Mouse (Mus musculus) cerebellum, adult 2 months (tissue): ENCODE measurements around the gene Clec3b. TPM values are rescaled to one million over a fixed set of nuclear protein-coding genes. Genes with fewer than 3 reads are reported as not detected.

Source experiments
- DNase-seq, 2 experiments: peaks; one replicate each; pipeline ENCODE4 v3.0.0; 2021
- H3K27ac ChIP-seq: fragments of 200-500 bp; 2 replicates; pipeline ENCODE4 v1.5.1; 2012; ENCODE audit warnings: low read length, control low read depth, inconsistent platforms; ENCODE audit not compliant: insufficient read depth
- H3K27me3 ChIP-seq: fragments of 200-500 bp; 2 replicates; pipeline ENCODE4 v1.6.1; 2012; ENCODE audit warnings: inconsistent platforms, mild to moderate bottlenecking, low read length, moderate library complexity; ENCODE audit not compliant: control insufficient read depth, insufficient read depth
- H3K4me1 ChIP-seq: fragments of 200-500 bp; 2 replicates; pipeline ENCODE4 v1.6.1; 2011; ENCODE audit warnings: low read length; ENCODE audit not compliant: control insufficient read depth, insufficient read depth
- H3K4me3 ChIP-seq: fragments of 200-500 bp; replicated peaks from 2 replicates; pipeline ENCODE3; 2011; ENCODE audit warnings: mild to moderate bottlenecking, low read depth, low read length, control low read depth; ENCODE audit not compliant: insufficient read depth
- CTCF ChIP-seq: fragments of 200-500 bp; IDR thresholded peaks from 2 replicates; pipeline ENCODE4 v1.5.1; 2011; ENCODE audit warnings: low read depth, mild to moderate bottlenecking, control low read depth, low read length, moderate library complexity, borderline replicate concordance; ENCODE audit not compliant: insufficient read depth
- POLR2A ChIP-seq: fragments of 200-500 bp; IDR thresholded peaks from 2 replicates; pipeline ENCODE4 v1.6.1; 2011; ENCODE audit warnings: low read length, control low read depth, borderline replicate concordance; ENCODE audit not compliant: insufficient read depth
- WGBS: fragments of 180-500 bp; shearing (Covaris S2); methylation state at CpG from one replicate; pipeline ENCODE4 v1.1.7; 2018; 5-methylcytosine and 5-hydroxymethylcytosine counted together
- polyA plus RNA-seq: library from polyadenylated mRNA; depleted of rRNA; stranded (reverse); fragments of >200 nt; gene quantifications from 2 replicates; pipeline ENCODE4 v1.2.3, GENCODE M21; 2012

Gene Clec3b
- polyA plus RNA-seq, 1 experiment: 15.7 TPM

DNA sequence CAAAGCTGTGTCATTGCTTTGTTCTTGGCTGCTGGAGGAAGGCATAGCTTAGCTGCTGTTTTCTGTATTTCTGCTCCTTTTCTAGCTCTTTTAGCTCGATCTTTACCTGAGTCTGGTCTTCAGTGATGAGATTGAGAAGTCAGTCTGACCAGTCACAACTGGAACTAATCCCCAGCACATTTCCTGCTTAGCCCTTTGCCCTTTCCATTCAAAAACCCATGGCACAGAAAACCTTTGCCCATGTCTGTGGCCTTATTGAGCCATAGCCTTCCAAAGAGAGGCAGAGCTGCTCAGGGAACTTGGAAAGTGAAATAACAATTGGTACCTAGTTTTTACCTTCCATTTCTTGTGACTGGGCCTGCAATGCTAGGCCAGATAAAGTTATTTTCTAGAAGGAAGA lies 35.2 kb upstream of the Clec3b start:
- H3K27ac ChIP-seq: no peak overlapping the region
- no peak for TF ChIP-seq CTCF
- TF ChIP-seq POLR2A: no peak
- H3K27me3 ChIP-seq: no peaks in the 10 kb centered on the region
- WGBS: 100% methylated on average over 1 of the region's 1 CpGs
- H3K4me1 ChIP-seq: no peaks in the 10 kb centered on the region; the same call in 1 of the 2 replicates
- no peak for DNase-seq
- H3K4me3 ChIP-seq: no peak overlapping the region

DNA sequence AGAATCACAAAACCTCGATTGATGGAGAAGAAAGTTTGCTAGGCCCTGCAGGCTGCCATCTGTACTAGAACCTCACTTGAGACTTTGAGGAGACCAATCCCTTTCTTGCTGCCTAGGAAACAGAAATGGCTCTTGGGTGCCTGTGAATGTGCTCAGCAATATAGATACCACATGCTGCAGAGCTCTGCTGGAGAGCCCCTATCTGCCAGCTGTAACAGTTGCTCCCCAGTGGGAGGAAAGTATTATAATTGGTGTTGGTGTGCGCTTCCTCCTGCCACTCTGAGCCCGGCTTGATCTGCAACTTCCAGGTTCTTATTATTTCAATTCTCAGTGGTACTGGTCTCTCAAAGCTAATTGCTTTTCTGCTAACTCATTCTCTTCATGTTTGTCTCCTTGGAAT lies 27.7 kb upstream of the Clec3b start:
- TF ChIP-seq POLR2A (no peak), CTCF (no peak)
- 80% methylated on average over 3 of the region's 3 CpGs for WGBS
- Histone ChIP-seq H3K27ac (no peak overlapping the region), H3K4me3 (no peak overlapping the region), H3K27me3 (no peaks in the 10 kb centered on the region), H3K4me1 (no peaks in the 10 kb centered on the region)
- DNase-seq: no peak

- no peak overlapping the region for H3K27ac ChIP-seq
- no peaks in the 10 kb centered on the region for H3K27me3 ChIP-seq
- H3K4me1 ChIP-seq: no peaks in the 10 kb centered on the region
- DNase-seq: no peak
- H3K4me3 ChIP-seq: no peak overlapping the region
- 95% methylated on average over 6 of the region's 6 CpGs for WGBS
- peak; percentile 67 for TF ChIP-seq CTCF
- TF ChIP-seq POLR2A: no peak
Measured at GRCm38 (mm10) chr9:123123571-123124412, 27.0 kb upstream of the Clec3b start.

- 92% methylated on average over 2 of the region's 2 CpGs for WGBS
- H3K4me1 ChIP-seq: no peaks in the 10 kb centered on the region
- H3K4me3 ChIP-seq: no peak overlapping the region
- no peak for DNase-seq
- no peak overlapping the region for H3K27ac ChIP-seq
- no peaks in the 10 kb centered on the region for H3K27me3 ChIP-seq
- TF ChIP-seq POLR2A (no peak), CTCF (no peak)
Measured at GRCm38 (mm10) chr9:123124413-123124981, 26.2 kb upstream of the Clec3b start.

GRCm38 (mm10) chr9:123127663-123128062 lies 23.1 kb upstream of the Clec3b start:
- no peak for DNase-seq
- H3K27ac ChIP-seq: no peak overlapping the region
- WGBS: 95% methylated on average over 6 of the region's 6 CpGs
- H3K27me3 ChIP-seq: no peaks in the 10 kb centered on the region
- TF ChIP-seq POLR2A: no peak
- TF ChIP-seq CTCF: no peak
- H3K4me3 ChIP-seq: no peak overlapping the region
- no peaks in the 10 kb centered on the region for H3K4me1 ChIP-seq

GRCm38 (mm10) chr9:123132994-123133393 lies 17.8 kb upstream of the Clec3b start:
- no peak for TF ChIP-seq POLR2A
- no peak for TF ChIP-seq CTCF
- Histone ChIP-seq H3K27me3 (no peaks in the 10 kb centered on the region), H3K4me3 (no peak overlapping the region), H3K4me1 (no peaks in the 10 kb centered on the region), H3K27ac (no peak overlapping the region)
- no peak for DNase-seq
- WGBS: 89% methylated on average over 3 of the region's 3 CpGs

DNA sequence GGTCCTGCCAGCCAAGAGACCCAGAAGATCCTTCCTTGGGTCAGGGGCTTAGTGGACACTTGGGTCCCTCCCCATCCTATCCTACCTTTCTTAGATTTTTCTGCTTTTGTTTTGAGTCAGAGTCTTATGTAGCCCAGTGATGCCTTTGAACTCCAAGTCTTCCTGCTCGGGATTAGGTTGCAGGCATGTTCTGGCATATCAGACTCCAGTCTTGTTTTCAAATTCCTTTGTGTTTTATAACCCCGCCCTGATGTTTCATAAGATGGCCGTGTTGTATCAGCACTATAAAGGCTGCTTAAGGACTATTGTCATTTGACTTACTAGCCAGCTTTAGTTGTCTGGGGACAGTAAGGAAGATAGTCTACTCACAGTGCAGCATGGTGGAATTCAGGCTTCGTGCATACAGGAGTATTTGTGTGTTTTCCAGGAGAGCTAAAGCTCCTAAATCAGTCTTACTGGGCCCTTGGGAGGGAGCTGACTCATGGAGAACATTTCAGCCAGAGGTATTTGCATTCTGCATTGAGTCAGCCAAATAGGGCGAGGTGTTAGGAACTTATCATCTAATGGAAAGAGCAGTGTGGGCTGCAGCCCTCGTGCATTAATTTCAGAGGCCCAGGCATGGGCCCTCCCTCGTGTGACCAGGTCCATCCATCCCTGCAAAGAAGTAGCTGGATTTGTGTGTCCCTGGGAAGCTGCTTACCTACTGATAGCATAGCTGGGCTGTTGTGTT lies 13.6 kb upstream of the Clec3b start:
- no peaks in the 10 kb centered on the region for H3K4me1 ChIP-seq
- no peak for TF ChIP-seq POLR2A
- TF ChIP-seq CTCF: no peak
- no peak for DNase-seq
- H3K4me3 ChIP-seq: no peak overlapping the region
- no peak overlapping the region for H3K27ac ChIP-seq
- H3K27me3 ChIP-seq: no peaks in the 10 kb centered on the region
- 87% methylated on average over 7 of the region's 7 CpGs for WGBS
